Mouse (Mus musculus) heart, embryonic 13.5 days (tissue): ENCODE results near the gene Hist1h2bb. TPM values are rescaled to one million over a fixed set of nuclear protein-coding genes. Genes with fewer than 3 reads are reported as not detected.
"Not testable (repeated sequence)": the region's sequence is repeated elsewhere in the genome, so short reads cannot be mapped to it uniquely, and the experiment has no call there.

ENCODE experiments used
- ATAC-seq: fragments of 200-750 bp; cut with Nextera tagmentation; 2 replicates; pipeline ENCODE4 v1.8.0; 2017; ENCODE audit warnings: moderate TSS enrichment; ENCODE audit not compliant: insufficient number of reproducible peaks, low FRiP score, low TSS enrichment; ENCODE audit errors: extremely low read depth
- H3K27ac ChIP-seq: fragments of 300-500 bp; sonication (generic); replicated peaks from 2 replicates; pipeline ENCODE4 v1.5.1; 2015; ENCODE audit warnings: moderate library complexity, mild to moderate bottlenecking, inconsistent platforms
- H3K27me3 ChIP-seq: fragments of 300-500 bp; sonication (generic); replicated peaks from 2 replicates; pipeline ENCODE4 v1.6.1; 2015; ENCODE audit warnings: mild to moderate bottlenecking, inconsistent platforms
- H3K36me3 ChIP-seq: fragments of 300-500 bp; sonication (generic); 2 replicates; pipeline ENCODE4 v1.6.1; 2015; ENCODE audit warnings: mild to moderate bottlenecking, inconsistent platforms
- H3K4me1 ChIP-seq: fragments of 300-500 bp; sonication (generic); 2 replicates; pipeline ENCODE4 v1.6.1; 2015; ENCODE audit warnings: inconsistent platforms
- H3K4me2 ChIP-seq: fragments of 300-500 bp; sonication (generic); 2 replicates; pipeline ENCODE4 v1.6.1; 2015; ENCODE audit warnings: inconsistent platforms, mild to moderate bottlenecking, moderate library complexity
- H3K4me3 ChIP-seq: fragments of 300-500 bp; sonication (generic); 2 replicates; pipeline ENCODE4 v1.5.1; 2015; ENCODE audit warnings: moderate library complexity, mild to moderate bottlenecking, inconsistent platforms
- H3K9ac ChIP-seq: fragments of 300-500 bp; sonication (generic); 2 replicates; pipeline ENCODE4 v1.6.1; 2015; ENCODE audit warnings: inconsistent platforms, mild to moderate bottlenecking, moderate library complexity
- H3K9me3 ChIP-seq: fragments of 300-500 bp; sonication (generic); 2 replicates; pipeline ENCODE4 v1.6.1; 2016; ENCODE audit warnings: inconsistent platforms
- WGBS: fragments of 180-500 bp; shearing (Covaris S2); methylation state at CpG from one replicate; pipeline ENCODE4 v1.1.7; 2015; ENCODE audit warnings: mixed read lengths; 5-methylcytosine and 5-hydroxymethylcytosine counted together
- polyA plus RNA-seq: library from polyadenylated mRNA; unstranded; fragments of >200 nt; fragmentation: Nextera tagmentation; extraction: Ambion mirVana; gene quantifications from 2 replicates; pipeline ENCODE4 v1.2.1, GENCODE M21; 2015

Gene Hist1h2bb
- polyA plus RNA-seq, 1 experiment from 2014 or later: 1.6 TPM

GRCm38 (mm10) chr13:23760972-23761864, 14.7 kb downstream of the Hist1h2bb start, which contains the start of gene Hist1h4a:
Gene Hist1h4a, minus strand, starts transcription at chr13:23761230.
- under 1% methylated on average over 68 of the region's 72 CpGs for WGBS

GRCm38 (mm10) chr13:23761871-23762821, 15.6 kb downstream of the Hist1h2bb start, which contains the start of gene Hist1h3a:
Gene Hist1h3a, minus strand, starts transcription at chr13:23762386.
- not testable (repeated sequence) for H3K9me3 ChIP-seq, H3K36me3 ChIP-seq, H3K27me3 ChIP-seq
- WGBS: 1% methylated on average over 33 of the region's 52 CpGs
- ATAC-seq: peak; percentile 37; the same call in 1 of the 2 replicates
- Histone ChIP-seq H3K4me1 (peaks cover 37% of the 10 kb centered on the region), H3K4me3 (peak within 1 kb of the TSS; percentile 67), H3K4me2 (peak within 1 kb of the TSS; percentile 79), H3K27ac (peak within 1 kb of the TSS; percentile 96), H3K9ac (peak within 1 kb of the TSS; percentile 88)

More at GRCm38 (mm10) chr13:23760972-23761864, 14.7 kb downstream of the Hist1h2bb start, which contains the start of gene Hist1h4a:
- H3K27me3 ChIP-seq: no peaks in the 10 kb centered on the region
- peak within 1 kb of the TSS; percentile 79 for H3K4me2 ChIP-seq
- peak within 1 kb of the TSS; percentile 54 for H3K4me3 ChIP-seq
- H3K27ac ChIP-seq: peak within 1 kb of the TSS; percentile 96
- H3K36me3 ChIP-seq: no peaks in the 10 kb centered on the region
- peak; percentile 61 for ATAC-seq
- H3K9ac ChIP-seq: peak within 1 kb of the TSS; percentile 85
- H3K9me3 ChIP-seq: no peaks in the 10 kb centered on the region
- peaks cover 37% of the 10 kb centered on the region for H3K4me1 ChIP-seq

GRCm38 (mm10) chr13:23763242-23763585, 16.7 kb downstream of the Hist1h2bb start:
- no peaks in the 10 kb centered on the region for H3K36me3 ChIP-seq
- H3K9ac ChIP-seq: peak overlapping the region; percentile 88
- H3K4me3 ChIP-seq: peak overlapping the region; percentile 67
- H3K27ac ChIP-seq: peak overlapping the region; percentile 96
- WGBS: 3% methylated on average over 10 of the region's 10 CpGs
- peaks cover 31% of the 10 kb centered on the region for H3K4me1 ChIP-seq
- no peaks in the 10 kb centered on the region for H3K9me3 ChIP-seq
- peak overlapping the region; percentile 79 for H3K4me2 ChIP-seq
- no peaks in the 10 kb centered on the region for H3K27me3 ChIP-seq
- no peak for ATAC-seq

GRCm38 (mm10) chr13:23763586-23764323, 17.2 kb downstream of the Hist1h2bb start, which contains the start of gene Hist1h1a:
Gene Hist1h1a, plus strand, starts transcription at chr13:23763666.
- Histone ChIP-seq H3K9ac (peak within 1 kb of the TSS; percentile 88), H3K27me3 (no peaks in the 10 kb centered on the region), H3K4me3 (peak within 1 kb of the TSS; percentile 67), H3K9me3 (no peaks in the 10 kb centered on the region), H3K4me2 (peak within 1 kb of the TSS; percentile 79), H3K36me3 (no peaks in the 10 kb centered on the region), H3K27ac (peak within 1 kb of the TSS; percentile 96), H3K4me1 (peaks cover 33% of the 10 kb centered on the region)
- 3% methylated on average over 34 of the region's 34 CpGs for WGBS
- peak; percentile 70 for ATAC-seq

- H3K4me3 ChIP-seq: peak overlapping the region; percentile 67
- H3K27me3 ChIP-seq: no peaks in the 10 kb centered on the region
- 35% methylated on average over 12 of the region's 12 CpGs for WGBS
- H3K4me1 ChIP-seq: peaks cover 35% of the 10 kb centered on the region
- ATAC-seq: no peak
- peak overlapping the region; percentile 88 for H3K9ac ChIP-seq
- peak overlapping the region; percentile 79 for H3K4me2 ChIP-seq
- H3K36me3 ChIP-seq: no peaks in the 10 kb centered on the region
- no peaks in the 10 kb centered on the region for H3K9me3 ChIP-seq
- H3K27ac ChIP-seq: peak overlapping the region; percentile 96
Observed at GRCm38 (mm10) chr13:23764324-23765171, 18.0 kb downstream of the Hist1h2bb start.

- Histone ChIP-seq H3K4me1 (peaks cover 30% of the 10 kb centered on the region), H3K36me3 (no peaks in the 10 kb centered on the region), H3K27ac (no peak overlapping the region), H3K27me3 (no peaks in the 10 kb centered on the region), H3K4me3 (no peak overlapping the region), H3K9me3 (no peaks in the 10 kb centered on the region), H3K4me2 (peak overlapping the region; percentile 79), H3K9ac (no peak overlapping the region)
- 89% methylated on average over 1 of the region's 1 CpGs for WGBS
- ATAC-seq: no peak
Observed at GRCm38 (mm10) chr13:23765172-23765513, 18.6 kb downstream of the Hist1h2bb start.

- Histone ChIP-seq H3K4me1 (peaks cover 25% of the 10 kb centered on the region), H3K4me3 (no peak overlapping the region), H3K27me3 (no peaks in the 10 kb centered on the region), H3K4me2 (no peak overlapping the region), H3K9ac (no peak overlapping the region), H3K9me3 (no peaks in the 10 kb centered on the region), H3K36me3 (no peaks in the 10 kb centered on the region), H3K27ac (no peak overlapping the region)
- no peak for ATAC-seq
Observed at GRCm38 (mm10) chr13:23766772-23767171, 20.2 kb downstream of the Hist1h2bb start.

- Histone ChIP-seq H3K4me3 (no peak overlapping the region), H3K4me1 (peaks cover 19% of the 10 kb centered on the region), H3K27ac (no peak overlapping the region), H3K4me2 (no peak overlapping the region), H3K9me3 (no peaks in the 10 kb centered on the region), H3K36me3 (no peaks in the 10 kb centered on the region), H3K27me3 (no peaks in the 10 kb centered on the region), H3K9ac (no peak overlapping the region)
- WGBS: 42% methylated on average over 5 of the region's 5 CpGs
- no peak for ATAC-seq
Observed at GRCm38 (mm10) chr13:23768834-23769397, 22.4 kb downstream of the Hist1h2bb start.

GRCm38 (mm10) chr13:23769613-23770012, 23.1 kb downstream of the Hist1h2bb start, which contains the start of gene Trim38:
Gene Trim38, plus strand, starts transcription at chr13:23769913.
- 85% methylated on average over 2 of the region's 2 CpGs for WGBS

More at GRCm38 (mm10) chr13:23769613-23770012, 23.1 kb downstream of the Hist1h2bb start, which contains the start of gene Trim38:
- not testable (repeated sequence) for H3K9ac ChIP-seq, H3K36me3 ChIP-seq, H3K4me2 ChIP-seq, H3K4me3 ChIP-seq, H3K27ac ChIP-seq, H3K9me3 ChIP-seq, ATAC-seq, H3K27me3 ChIP-seq
- peaks cover 12% of the 10 kb centered on the region for H3K4me1 ChIP-seq
